Mouse (Mus musculus): ENCODE measurements around the gene E030018B13Rik.

E030018B13Rik gene

DNA sequence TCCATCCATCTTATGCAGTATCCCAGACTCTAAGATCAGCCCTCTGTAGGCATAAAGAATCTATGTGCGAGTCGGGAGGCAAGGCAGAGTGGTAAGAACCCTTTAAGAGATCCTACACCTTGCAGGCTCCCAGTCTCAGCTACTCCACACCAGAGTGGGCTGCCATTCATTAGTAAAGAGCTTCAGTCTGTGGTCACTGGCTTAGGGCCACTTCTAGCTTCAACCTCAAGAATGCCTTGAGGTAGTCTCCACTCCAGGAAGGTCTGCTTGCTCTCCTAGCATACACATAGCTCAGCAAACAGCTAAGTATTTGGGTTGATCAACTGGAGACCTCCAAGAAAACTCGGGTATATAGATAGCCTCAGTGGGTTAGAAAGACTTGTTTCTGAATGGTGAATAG, 19.0 kb upstream of the E030018B13Rik start:
- no peak for DNase-seq (ENCODE audit: low spot score in 2 of 2)

DNA sequence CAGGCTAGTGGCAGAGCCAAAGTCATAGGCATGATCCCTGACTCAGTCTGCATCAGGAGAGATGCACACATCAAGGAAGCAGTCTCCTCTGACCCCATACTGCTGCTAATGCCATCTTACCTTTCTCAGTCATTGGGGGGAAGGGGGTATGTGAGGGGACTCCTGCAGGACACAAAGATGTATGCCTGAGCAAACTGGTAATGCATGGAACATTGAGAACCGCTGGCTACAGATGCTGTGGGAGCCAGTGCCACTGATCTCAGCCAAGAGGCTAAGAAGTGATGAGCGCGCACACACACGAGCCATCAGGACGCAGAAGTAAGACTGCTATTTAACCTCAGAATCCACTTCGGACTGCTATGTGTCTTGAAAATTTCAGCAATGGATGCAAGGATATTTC, 18.5 kb upstream of the E030018B13Rik start:
- DNase-seq (ENCODE audit: low spot score in 2 of 2), result no peak

DNA sequence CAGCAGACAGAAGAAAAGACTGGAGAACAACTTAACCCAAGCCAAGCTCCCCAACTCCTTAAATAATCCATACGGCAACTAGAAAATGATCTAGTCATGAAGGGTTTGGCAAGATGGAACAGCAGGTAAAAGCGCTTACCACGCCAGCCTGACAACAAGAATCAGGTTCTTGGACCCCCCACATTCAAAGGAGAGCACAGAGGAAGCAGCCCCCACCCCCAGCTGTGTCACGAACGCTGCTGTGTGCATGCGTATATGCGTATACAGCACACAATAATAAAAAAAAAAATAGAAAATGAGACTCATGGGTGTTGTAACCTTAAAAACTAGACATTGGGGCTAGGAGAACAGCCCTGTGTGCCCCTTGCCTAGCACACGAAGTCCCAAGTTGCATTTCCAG, 16.7 kb upstream of the E030018B13Rik start:
- DNase-seq (ENCODE audit: low spot score in 2 of 2), result no peak

DNA sequence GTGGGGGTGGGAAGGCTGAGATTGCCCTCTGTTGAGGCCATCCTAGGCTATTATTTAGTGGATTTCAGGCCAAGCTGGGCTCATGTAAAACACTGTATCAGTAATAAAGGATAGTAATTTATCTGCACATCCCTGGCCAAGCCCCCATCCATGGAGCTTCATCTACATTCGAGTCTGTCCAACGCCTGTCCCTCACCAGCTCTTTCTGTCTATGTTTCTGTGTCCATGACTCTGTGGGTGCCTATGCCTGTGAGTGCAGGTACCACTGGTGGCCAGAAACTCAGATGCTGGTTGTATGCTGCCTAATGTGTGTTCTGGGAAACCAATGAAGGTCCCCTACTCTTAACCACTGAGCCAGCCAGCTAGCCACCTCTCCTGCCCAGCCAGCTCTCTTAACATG, 16.2 kb upstream of the E030018B13Rik start:
- no peak for DNase-seq (ENCODE audit: low spot score in 2 of 2)

DNA sequence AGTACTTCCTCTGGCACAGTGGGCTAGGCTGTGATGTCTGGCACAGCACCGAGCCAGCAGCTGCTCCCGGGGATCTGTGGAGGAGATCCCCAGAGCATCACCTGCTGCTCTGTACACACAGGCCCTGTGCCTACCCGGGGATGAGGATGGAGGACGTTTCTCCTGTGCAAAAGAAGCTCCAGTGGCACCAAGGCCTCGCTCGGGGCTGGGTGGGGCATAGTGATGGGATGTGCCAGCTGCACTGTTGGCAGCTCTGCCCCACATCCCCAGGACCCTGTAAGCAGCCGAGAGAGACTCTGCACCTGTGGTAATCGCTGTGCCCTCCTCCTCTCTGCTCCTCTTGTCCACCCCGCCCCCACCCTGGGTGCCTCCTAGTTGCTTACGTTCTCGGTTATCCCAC, 15.3 kb upstream of the E030018B13Rik start:
- no peak for DNase-seq (ENCODE audit: low spot score in 2 of 2)

DNA sequence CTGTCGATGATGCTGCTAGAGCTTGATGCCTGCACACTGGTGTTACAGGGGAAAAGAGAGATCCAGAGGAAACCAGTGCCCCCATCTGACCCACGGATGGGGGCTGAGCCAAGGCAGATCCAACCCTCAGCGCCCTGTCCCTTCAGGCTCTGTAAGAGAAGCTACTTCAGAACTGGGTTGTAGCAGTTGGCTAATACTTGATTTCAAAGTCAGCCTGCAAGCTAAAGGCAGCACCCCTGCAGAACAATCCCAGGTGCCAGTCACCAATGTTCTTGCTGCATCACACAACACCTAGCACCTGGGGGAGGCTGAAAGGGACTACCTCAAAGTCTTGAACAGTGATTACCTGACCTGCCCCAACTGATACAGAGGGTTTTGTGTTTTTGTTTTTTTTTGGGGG, 14.7 kb upstream of the E030018B13Rik start:
- DNase-seq (ENCODE audit: low spot score in 2 of 2), result no peak

DNA sequence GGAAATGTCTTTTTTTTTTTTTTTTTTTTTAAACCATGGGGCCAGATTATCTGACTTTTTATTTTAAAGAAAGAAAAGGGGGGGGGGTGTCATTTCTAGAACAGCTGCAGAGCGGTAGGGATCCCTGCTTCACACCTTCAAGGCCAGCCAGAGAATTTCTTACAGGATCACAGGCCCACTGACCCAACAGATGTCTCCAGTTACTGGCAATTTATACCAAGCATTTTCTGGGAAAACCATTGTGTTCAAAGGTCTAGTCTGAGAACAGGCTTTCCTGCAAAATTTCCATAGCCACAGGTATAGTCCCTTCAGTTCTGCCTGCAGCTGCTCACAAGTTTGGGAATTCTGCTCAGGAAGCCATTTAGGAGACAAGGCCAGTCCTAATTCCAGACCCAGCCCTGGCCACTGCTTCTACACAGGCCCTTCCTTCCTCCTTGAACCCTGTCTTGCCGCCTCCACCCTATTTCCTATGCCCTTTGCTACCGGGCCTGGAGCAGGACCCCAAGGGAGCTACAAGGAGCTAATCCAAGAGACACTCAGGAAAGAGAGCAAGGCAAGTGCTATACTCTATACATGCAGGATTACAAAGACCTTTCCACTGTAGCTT, 13.9 kb upstream of the E030018B13Rik start:
- no peak for DNase-seq (ENCODE audit: low spot score in 2 of 2)

DNA sequence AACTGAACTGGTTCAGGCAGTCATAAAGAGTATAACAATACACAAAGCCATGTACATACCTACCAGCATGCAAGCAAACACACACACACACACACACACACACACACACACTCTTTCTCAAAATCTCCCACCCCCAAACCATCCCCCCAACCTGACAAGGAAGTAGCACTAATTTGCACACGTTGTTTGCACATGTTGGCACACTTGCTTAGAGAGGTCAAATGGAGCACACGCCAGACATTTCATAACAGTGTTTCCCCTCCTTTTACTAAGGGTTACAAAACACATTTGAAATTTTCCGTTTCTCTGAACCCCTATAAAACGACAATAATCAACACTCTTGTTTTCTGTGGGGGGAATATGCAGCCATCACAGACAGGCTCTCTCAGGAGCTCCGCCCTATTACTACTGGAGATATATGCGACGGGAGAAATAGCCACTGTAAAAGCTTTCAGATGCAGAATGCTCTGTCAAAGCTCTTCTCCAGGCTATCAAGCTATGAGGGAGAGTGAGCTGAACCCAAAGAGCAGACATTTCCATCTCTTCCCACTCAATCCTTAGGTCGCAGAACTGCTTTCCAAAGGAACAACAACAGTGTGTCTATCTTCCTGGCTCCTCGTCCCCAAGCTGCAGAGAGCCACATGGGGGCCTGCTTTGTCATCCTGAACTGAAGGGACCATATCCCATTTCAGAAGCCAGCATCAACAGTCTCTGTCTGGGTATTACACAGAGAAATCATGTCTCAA, 12.8 kb upstream of the E030018B13Rik start:
- DNase-seq (ENCODE audit: low spot score in 2 of 2), result no peak

DNA sequence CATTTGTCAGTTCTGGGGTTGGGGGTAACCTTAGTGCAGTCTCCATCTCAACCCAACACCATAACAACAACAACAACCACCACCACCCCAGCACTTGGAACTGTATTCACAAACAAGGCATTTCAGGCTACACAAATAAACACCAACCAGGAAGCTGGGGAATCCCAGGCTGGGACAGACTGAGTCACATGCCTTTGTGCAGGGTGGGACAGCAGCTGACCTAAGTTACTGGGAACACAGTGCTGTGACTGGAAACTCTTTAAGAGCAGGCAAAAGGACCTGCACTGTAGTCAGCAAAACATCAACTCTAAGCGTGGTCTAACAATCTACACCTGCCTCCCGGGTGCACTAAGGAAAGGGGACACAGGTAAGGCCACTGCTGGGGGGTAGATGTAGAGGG, 11.5 kb upstream of the E030018B13Rik start:
- DNase-seq (ENCODE audit: low spot score in 2 of 2), result no peak

DNA sequence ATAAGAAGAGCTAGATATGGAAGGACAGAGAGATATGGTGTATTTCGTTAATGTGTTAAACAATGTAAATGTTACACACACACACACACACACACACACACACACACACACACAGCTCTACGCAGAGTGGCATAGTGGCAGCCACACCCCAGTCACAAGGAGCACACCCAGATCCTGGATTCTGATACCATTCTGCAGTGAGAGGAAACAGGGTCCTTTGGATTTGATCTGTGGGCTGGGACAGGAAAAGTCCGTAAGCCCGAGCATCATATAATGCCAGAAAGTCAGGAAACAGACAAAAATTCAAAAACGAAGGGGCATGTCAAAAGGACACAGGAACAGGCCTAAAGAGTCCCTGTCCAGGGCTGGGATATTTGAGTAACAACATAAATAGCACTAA, 11.0 kb upstream of the E030018B13Rik start:
- no peak for DNase-seq (ENCODE audit: low spot score in 2 of 2)

DNA sequence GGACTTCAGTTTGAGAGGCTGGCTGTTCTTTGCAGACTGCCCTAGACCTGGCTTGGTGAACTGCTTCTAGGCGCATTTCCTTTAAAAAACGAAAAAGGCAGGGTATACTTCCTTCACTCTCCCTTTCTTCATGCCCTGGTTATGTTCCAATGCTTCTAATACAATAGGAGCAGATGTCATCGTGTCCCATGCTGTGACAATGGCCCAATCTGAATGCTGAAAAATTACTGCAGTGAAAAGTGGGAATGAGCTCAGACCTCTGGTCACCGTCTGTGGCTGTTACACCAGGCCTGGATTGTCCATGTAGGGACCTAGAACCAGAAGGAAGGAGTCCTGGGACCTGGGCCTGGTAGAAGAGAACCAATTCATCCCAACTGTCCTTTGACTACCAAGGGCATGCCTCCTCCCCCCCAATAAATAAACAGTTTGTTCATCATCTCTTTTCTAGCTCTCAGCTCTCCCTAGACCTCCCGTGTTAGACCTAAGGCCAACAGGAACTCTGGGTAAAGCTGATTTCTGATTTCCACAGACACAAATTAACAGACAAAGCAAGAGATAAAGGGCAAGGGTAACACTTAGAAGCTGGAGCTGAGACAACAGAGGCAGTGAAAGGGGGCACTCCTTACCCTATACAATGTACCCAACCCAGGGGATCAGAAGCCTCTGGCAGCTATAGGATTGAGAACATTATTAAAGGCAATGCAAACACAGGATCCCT, 8.7 kb upstream of the E030018B13Rik start:
- no peak for DNase-seq (ENCODE audit: low spot score in 2 of 2)

DNA sequence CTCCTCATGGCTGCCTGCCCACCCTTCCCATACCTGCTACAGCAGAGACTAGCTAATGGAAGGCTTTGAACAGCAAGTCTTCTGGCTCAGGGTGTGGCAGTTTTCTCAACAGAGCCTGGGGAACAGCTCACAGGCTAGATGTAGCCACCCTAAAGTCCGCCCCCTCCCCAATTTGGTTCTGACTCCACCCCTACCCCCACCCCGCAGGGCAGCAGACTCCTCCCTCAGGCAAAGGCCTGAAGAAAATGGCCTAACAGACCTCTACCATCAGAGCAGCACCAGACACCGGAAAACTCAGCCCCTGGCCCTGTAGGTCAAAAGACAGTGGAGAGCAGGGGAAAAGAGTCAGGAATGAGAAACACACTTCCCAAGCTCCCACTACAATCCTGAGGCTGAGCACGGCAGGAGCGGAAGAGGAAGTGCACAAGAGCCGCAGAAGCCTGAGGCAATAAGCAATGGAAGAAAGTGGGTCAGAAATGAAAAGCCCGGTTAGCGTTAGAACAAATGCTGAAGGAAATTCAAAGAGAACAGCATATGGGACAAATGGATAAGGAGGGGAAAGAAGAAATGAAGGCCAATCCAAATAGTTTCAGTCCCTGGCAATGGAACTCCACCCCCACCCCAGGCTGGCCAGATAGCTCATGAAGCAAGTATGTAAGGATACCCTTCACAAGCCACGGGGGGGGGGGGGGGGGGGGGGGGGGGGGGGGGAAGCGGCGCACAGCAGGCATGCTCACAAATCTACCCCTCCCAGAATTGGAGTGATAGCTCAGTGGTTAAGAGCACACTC, 8.0 kb upstream of the E030018B13Rik start:
- no peak for DNase-seq (ENCODE audit: low spot score in 2 of 2)

DNA sequence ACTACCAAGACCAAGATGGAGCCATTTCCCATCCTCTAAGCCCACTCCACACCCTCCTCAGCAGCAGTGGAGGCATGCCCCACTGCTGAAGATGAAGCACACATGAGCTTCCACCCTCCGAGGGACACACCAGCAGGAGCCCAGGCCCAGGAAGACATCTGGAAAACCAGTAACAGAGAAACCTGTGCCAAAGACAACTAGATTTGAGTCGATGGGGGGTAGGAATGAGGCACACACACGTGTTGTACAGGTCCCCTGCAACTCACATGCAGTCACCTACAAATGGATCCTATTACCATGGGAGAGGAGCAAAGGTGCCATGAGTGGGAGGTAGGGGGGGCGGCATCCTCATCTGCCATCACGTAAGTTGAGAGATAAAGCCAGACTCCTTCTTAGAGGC, 6.4 kb upstream of the E030018B13Rik start:
- DNase-seq (ENCODE audit: low spot score in 2 of 2), result no peak

DNA sequence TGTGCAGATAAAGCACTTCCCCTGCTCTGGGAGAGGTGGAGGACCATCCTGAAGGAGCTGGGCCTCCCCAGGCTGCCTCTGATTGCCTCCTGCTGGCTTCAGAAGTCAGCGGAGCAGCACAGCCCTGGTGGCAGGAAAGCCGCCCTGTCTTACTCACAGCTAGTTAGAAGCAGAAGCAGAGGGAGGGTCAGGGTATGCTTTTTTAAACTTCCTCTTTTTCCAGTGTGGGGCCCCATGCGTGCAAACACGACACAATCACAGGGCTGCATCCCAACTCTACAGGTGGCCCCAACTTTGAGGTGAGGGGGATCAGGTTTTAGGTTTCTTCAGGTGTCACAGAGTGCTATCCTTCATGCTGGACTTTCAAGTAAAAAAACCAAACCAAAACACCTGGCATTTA, 5.7 kb upstream of the E030018B13Rik start:
- no peak for DNase-seq (ENCODE audit: low spot score in 2 of 2)

DNA sequence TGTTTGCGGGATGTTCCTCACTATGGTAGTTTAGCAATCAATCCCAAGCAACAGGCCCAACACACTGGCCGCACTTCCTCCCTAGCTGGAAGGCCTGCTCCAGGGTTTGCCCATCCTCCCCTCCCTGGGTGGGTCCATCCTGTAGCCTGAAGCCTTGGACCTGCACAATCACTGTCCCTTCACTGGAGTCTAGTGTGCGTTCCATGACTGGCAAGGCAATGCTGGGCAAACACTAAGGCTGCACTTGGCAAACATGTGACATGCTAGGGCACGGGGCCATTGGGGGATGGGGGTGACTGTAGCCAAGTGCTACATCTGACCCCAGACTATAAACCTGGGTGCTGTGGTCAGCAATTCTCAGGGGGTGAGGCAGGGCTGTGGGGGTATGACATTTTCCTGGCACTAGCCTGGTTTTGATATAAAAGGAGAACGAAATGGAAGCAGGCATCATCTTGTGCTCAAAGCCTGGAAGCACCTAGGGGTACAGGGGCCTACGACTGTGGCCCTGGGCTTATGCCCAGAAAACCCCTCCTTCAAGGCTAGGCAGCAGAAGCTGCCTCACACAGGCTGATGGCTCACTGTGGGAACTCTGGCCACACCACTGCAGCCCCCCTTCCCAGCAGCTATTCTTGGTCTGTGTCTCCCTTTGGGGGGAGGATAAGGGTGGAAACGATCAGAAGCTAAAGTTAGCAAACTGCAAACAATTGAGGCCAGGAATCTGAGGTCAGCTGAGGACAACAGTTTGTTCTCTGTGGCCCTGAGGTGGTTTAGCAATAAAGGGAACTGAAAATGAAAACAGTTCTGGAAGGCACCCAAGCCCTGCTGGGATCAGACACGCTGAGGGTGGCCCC, 5.0 kb upstream of the E030018B13Rik start:
- DNase-seq (ENCODE audit: low spot score in 2 of 2), result peak in 1 of 2 experiments; percentile 54

DNA sequence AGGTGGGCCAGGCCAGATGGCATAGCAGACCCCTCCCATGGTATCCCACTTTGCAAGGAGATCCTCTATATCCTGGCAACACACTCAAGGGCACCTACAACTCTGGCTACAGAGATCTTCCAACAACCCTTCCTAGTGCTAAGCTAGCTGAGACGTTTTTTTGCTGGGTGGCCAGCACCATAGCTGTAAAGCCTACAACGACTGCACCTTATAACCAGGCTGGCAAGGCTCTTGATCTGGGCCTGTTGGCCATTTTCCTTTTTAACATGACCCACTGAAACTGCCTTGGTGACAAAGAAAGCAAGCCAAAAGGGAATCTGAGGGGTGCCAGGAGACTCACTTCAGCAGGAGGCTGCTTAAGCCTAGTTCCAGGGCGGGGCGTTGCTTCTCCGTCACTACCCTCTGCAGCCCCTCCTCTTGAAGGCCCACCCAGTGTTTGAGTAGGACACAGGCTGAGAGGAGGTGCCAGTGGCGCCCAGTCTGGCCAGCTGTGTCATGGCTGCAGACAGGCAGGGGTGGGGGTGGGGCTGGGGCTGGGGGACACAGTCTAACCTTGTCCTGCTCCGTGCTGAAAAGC, 4.3 kb upstream of the E030018B13Rik start:
- DNase-seq (ENCODE audit: low spot score in 2 of 2), result no peak

DNA sequence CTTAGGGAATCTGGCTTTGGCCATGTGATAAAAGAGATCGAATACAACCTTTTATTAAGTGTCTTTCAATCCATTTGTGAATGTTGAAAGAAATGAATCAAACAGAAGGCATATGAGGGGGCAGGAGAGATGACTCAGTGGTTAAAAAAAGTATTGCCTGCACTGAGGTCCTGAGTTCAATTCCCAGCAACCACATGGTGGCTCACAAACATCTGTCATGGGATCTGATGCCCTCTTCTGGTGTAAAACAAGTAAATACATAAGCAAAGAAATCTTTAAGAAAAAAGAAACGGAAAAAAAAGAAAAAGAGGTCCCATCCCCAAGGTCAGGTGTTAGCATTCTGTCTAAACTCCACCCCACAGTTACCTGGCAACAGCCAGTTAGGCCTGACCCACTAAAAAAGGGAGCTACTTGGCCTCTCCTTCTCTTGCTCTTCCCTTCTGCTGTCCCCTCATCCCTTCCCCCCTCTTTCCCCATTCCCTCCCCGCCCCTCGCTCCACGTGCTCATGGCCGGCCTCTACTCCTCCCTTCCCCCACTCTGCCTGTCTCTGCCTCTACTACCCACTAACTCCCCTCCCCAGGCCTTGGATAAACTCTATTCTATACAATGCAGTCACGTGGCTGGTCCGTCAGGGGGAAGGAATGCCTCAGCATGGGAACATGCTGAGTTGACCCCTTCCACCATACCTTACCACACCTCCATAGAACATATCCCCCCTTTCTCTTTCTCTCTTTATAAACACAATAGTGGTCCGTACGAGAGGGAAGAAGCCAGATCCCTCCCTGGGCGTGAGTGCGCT, 3.5 kb upstream of the E030018B13Rik start:
- DNase-seq (ENCODE audit: low spot score in 2 of 2), result no peak

DNA sequence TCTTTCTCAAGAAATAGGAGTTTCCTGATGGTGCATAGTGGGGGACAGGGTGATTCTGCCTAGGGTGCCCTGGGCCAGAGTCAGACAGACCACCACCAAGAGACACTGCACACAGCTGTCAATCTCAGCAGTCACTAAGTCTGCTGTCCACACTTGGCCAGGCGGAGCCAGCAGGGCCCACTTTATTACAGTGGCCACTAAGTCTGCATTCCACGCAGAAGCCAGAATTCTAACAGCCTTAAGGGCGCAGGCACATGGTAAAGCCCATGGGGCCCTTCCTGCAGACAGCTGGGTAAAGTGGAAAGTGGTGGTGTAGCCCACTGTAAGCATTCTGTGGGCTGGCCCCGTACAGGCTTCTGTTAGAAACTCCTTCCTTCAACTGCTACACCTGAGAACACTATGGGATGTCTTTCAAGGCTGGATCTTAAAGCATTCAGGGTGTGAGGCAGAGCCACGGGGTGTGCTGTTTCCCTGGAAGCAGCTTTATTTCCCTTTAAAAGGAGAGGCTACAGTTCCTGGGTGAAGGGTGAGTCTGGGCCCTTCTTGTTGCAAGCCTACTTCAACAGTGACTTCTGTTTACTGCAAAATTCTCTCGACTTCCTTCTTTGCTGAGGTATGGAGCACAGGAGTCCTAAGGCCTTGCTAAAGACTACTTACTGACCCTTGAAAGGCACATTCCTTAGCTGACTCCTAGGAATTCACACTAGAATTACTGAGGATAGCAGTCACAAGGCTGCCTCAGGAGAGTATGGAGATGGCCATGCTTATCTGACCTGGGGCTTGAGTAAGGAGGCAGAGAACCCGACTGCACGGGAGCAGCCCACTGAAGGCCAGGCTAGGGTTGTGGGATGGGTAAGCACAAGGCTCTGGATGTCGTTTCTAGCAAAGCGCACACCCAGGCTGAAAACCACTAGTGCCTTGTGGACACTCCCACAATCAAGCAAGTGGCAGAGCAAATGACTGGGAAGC, 2.6 kb upstream of the E030018B13Rik start:
- DNase-seq (ENCODE audit: low spot score in 2 of 2), result no peak

DNA sequence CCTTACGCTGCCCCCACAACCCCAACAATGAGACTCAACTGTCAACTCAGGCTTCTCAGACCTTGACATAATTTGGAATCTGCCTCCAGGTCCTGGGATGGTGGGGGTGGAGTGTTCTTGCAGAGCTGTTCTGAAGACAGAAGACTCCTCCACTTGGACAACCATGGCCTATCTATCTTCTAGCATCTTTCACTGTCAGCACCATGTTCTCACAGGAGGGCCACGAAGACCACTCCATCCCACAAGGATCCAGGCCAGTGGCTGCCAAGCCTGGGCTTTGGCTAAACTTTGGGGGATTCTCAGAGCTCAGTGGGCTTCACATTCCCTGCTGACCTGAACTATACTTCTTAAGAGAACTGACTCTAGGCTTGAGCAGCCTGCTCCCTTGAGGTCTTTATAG, 1.8 kb upstream of the E030018B13Rik start:
- DNase-seq (ENCODE audit: low spot score in 2 of 2), result no peak

All from right cerebral cortex, postnatal 10 days (tissue).